Mouse (Mus musculus): ENCODE measurements around the gene Ints1.

Gene Ints1

GRCm38 (mm10) chr5:139702905-139703304 is 72.6 kb downstream of the Ints1 start:
- DNase-seq, result no peak

GRCm38 (mm10) chr5:139702236-139702635 is 73.2 kb downstream of the Ints1 start:
- no peak for DNase-seq
